Mouse (Mus musculus): Measurements from ENCODE around the gene Map3k20.

Gene Map3k20

DNA sequence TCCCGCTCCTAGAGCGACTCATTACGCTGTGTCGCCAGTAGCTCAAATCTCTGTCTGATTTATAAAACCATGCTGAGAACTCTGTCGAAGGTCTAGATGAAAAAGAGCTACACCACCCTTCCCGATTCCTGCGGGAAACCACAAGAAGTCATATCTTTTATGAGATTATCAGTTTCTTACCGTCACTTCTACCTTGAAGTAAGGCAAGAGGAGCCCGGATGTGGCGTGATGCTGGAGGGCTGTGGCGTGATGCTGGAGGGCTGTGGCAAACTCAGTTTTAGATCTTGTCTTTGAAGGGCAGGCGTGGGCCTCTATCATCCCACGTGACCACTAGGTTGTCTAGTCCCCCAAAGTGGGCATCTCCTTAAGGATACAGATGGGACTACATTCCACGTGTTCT, 3.5 kb upstream of the Map3k20 start:
- no peak for DNase-seq

DNA sequence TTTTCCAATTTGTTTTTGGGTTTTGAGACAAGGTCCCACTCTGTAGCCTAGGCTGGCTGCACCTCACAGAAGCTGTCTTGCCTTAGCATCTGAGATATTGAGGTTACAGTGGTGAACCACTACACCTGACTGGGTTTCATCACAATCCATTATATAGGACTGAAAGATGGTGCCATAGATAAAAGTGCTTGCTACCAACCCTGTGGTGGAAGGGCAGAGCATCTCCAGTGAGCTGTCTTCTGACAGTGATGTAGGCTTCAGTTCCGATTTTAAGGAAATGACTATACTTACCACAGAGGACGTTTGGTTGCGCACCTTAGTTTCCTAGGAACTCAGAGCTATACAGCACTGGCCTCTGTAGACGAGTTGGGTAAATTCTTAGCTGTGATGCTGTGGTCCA, 2.7 kb upstream of the Map3k20 start:
- DNase-seq = no peak

DNA sequence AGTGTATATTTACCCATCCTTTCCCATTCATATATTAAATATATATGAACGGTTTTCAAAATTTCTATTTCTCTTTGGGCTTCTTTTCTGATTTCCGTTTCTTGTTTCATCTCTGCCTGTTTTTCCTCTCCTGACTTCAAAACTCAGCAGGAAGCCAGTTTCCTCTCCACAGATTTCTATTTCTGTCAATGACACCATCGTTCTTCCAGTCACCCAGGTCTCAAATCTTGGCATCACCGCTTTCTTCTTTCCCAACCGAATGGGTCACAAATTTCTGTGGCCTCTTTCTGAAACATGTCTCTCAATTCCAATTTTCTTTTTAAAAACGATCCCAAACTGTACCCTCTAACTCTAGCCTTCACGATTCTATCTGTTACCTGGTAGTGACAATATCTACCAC, 748 bp upstream of the Map3k20 start:
- no peak for DNase-seq

DNA sequence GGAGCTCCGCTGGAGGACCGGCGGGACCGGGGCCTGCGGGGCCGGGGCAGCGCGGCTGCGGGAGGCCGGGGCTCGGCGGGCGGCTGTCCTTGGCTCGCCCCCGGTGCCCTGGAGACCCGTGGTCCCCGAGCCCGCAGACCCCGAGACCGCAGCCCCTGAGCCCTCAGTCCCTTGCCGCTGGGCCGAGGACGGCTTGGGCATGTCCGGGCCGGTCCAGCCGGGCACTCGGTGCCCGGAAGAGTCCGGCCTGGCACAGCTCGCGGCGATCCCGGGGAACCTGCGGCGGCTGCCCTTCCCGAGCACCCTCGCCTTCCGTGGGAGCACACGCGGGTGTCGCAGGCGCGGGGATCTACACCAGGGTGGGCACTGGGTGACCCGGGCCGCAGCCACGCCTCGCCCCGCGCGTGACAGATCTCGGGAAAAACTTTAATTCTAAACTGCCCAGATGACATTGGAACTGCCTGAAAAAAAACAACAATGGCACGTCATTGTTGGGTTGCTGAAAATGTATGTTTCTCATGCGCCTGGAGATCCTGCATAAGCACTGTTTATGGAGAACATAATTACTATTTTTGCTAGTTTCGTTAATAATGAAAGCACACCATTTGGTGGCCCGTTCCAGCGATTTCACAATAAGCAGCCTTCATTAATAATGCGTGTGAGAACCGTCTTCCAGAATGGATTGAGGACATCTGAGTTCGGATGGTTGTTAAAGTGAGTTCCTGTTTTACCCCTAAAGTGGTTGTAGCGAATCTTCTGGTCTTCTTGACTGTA, 638 bp downstream of the Map3k20 start:
- DNase-seq = peak; percentile 26 to 40

DNA sequence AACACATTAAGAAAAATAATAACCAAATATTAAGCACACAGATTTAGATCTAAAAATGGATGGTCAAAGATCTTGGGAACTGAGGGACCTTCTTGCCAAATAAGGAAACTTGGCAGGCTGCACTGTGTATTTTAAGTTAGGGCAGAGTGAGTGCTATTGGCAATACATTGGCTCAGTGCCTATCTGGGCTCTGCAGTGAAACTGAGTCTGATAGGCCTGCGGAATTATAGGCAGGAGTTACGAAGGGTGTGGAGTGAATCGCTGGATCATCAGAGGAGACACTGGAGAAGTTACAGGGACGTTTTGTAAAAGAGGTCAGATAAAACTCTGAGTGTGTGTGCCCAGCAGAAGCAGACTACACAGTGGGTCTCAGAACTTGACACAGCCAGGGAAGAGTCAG, 1.7 kb downstream of the Map3k20 start:
- DNase-seq = no peak

DNA sequence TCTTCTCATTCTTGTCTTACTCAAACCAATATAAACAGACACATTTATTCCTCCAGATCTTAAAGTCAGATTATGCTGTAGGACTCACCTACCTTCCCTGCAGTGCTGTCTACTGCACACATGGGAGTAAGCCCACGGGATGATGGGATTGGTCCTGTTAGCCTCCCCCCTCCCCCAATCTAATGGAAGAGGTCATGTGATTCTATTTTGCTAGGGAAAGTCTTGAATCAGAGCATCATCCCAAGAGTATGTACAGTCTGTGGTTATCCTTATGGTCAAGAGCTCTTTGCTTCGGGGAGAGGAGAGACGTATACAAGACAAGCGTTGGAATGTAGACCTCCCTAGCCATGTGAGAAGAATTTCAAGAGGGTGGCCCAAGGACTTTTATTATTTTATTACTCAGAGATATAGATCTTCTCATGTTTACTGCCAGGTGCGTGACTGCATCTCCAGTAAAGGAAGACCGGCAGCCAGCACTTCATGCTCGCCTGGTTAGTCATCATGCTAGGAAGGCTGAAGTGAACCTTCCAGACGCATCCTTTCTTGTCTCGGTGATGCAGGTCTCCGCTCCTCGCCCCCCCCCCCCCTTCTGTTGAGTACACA, 3.6 kb downstream of the Map3k20 start:
- DNase-seq = no peak

DNA sequence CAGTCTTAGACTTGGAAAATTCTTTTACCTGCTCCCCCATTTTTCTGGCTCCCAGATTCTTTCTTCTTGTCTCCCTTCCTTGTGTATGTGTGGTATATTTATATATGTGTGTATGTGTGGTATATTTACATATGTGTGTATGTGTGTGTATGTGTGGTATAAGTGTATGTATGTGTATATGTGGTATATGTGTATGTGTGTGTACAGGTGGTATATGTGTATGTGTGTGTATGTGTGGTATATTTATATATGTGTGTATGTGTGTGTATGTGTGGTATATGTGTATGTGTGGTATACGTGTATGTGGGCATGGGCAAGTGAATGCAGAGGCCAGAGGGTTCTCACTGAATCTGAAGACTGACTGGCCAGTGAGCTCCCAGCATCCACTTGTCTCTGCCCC, 5.7 kb downstream of the Map3k20 start:
- no peak for DNase-seq

DNA sequence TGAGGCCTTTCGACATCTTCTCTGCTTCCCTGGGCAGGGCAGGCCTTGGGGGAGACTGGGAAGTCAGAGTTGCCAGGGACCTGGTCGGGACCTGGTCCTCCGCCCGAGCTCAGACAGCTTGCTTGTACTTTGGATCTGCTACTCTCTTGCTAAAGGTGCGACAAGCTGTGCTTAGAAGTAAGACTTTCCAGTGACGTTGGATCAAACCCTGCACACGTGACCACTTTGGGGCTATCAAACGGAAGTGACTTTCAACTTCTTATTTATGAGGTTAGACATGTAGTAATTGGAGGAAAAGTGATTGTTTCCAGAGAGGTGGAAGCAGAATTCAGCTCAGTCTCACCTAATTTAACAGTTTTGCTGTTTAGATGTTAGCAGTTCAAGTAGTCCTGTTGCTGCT, 7.1 kb downstream of the Map3k20 start:
- DNase-seq = no peak

DNA sequence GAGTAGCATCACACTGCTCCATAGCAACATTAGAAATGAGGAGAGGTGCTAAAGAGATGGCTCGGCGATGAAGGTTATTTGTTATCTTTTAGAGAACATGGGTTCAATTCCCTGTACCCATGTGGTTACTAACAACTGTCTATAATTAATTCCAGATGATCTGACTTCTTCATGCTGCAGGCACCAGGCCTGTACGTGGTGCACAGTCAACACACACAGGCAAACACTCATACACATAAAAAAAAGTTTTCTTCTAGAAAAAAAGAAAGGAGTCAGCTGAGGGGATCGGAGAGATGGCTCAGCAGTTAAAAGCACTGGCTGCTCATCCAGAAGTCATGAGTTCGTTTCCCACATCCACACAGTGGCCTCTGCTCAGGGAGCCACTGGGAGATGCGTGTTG, 9.6 kb downstream of the Map3k20 start:
- DNase-seq = no peak

DNA sequence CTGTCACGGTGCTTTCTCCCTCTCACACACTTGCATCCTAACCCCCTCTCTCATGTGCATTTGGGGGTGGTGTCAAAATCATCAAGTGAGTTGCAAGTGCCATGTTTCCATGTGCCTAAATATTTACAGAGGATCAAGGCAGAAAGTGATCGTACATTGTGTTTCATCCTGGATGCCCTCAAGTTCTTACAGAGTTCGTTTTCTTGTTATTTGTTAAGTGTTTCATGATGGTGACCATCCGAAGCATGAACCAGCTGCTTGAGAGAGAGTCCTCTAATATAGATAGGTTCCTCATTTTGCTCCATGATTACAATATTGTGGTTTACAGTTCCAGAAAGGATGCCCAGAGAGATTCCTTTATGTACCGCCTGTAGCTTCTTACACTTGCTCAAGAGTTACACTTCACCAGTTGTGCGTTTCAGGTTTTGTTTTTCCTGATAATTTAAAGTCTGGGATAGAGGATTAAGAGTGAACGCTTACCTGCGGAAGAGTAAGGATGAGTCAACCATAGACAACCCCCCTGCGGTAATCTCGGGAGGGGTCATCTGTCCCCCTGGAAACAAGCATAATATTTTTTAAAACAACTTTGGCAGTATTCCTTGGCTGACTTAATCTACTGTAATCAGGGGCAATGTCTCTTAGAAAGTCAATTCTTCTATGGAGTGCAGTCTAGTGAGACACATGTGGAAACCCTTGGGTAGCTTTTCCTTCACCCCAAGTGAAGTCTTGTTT, 11.7 kb downstream of the Map3k20 start:
- DNase-seq = no peak

DNA sequence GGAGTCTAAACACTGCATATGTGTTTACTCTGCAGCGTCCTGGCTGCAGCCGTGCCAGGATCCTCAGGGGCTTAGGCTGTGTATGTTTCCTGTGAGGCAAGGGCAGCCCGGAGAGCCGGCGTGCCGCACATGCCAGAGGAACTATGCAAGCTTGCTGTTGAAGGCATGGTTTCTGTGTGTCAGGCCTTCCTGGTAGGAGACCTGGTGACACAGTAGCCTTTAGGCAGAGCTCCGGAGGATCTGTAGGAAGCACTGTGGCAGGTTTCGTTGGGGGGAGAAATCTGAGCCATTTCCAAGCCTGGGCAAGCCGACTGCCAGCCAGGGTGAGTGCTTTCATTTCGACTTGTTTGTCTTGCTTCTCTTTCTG, 12.3 kb downstream of the Map3k20 start:
- DNase-seq = no peak

DNA sequence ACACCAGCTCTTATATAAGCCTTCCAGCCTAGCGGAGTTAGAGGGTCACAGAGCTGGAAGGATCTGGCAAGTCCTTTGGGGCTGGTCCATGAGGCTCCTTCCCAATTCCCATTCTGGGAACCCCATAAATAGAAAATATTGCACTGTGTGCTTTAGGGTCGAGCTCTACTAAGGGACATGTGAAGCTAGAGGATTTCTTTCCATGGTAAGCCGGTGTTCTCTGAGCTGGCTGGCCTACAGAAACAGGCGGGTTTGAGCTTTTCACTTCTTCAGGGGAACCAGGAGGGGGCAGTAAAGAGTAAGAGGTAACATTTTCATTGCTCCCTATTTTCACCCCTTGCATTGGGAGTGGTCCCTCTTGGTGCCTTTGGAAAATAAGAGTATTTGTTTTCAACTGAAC, 13.0 kb downstream of the Map3k20 start:
- no peak for DNase-seq

DNA sequence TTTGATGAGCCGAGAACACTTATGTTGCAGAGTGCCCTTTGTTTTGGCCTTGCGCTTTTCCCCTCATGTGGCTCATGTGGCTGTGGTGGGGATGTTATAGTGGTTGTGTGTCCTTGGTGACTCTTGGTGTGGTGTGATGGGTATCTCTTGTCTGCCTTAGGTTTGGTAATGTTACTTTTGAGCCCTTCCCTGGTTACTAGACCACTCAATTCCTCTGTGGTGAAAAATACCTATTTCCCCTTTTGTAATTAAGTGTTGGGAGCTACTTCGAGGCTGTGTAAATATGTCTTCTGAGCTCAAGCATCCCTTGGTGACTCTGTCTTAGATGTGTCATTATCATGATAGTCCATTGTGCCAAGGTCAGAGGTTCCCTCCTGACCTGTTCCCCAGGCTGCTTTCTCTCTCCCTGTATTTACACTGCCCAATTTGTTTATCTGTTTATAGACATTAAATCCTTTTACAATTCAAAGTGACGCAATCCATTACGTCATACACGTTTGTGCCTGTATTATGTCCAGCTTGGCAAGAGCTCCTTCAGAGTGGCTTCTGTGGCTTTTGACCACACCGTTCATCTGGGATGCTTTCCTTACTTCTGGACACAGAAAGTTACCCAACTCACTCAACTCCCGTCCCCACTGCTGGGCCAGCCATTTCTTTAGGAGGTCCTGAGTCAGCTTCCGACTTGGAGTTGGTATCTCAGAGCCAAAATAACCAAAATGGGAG, 15.9 kb downstream of the Map3k20 start:
- DNase-seq = no peak

DNA sequence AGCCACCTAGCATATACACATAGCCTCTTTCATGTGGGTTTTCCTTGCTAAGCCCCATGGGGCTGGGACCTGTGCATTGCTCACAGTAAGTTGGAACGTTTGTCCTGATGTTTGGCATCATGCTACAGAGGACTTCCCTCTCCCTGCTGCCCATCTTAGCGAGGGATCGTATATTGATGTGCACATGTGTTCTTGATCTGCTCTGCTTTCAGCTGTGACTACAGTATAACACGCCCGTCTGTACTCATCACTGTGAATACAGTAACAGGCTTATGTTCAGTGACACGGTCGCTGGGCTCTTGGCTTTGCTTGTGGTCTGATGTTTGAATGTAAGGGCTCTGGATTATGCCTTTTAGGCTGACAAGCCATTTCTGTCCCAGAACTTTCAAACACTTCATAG, 20.3 kb downstream of the Map3k20 start:
- DNase-seq = no peak

DNA sequence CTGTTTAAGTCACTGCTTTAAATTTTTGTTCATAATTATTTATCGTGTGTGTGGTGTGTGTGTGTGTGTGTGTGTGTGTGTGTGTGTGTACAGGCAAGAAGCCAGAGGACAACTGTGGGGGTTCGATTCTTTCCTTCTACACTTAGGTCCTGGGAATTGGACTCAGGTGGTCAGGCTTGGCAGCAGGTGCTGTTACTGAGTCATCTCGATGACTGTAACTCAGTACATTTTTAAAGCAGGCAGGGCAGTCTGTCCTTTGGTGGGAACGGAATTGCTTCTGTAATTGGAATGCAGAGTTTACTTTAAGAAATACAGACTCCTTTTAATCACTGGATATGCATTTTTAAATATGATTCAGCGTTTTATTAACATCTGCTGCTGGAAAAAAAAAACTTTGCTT, 22.9 kb downstream of the Map3k20 start:
- DNase-seq = no peak

DNA sequence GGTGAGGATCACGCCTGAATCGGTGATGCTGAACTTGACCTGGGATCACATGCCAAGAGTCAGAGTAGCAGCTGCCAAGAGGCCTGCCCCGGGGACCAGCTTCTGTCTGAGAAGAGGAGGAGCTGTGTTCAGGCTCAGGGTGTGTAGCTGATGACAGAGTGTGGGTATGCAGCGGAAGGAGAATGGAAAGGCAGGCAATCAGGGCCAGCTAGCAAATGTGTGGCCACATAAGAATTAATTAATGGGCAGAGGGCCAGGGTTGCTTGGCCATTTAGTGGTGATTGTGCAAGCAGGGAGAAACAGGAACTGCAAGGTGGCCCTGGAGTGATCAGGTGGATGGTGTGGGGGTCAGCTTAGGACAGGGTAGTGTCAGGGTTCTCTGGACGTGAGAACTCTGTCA, 23.5 kb downstream of the Map3k20 start:
- no peak for DNase-seq

DNA sequence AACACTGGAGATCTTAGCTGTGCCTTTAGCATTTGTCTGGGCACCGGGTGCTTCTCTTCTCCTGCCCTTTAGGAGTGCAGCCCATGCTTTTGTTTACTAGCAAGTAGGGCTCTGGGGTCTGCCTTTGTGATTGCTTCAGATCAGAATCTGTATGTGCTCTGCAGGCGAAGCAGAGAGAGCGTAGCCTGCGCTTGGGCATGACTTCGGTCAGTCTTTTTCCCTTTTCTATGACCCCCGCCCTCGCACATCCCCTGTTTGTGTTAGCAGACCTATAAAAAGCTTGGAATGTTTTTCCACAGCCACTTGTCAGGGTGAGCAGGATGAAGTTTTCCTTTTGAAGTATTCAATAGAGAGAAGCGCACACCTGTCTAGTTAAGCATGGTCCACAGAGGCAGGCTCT, 26.0 kb downstream of the Map3k20 start:
- DNase-seq = no peak

DNA sequence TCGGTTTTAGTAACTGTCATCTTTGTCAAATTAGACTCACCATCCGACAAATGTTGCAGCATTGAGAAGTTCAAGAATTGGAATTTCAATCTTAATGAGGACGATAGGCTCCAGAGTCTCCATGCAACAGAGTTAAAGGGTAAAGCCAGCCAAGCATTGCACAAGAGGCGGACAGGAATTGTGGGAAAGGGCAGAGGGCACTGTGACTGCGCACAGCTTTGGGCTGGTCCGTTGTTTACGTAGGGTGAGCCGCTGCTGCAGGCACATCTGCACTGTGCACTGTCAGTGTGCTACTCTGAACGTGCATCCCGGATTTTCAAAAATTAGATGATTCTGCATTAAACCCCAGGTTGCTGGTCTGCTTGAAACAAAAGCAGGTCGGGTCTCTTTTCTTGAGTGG, 27.9 kb downstream of the Map3k20 start:
- no peak for DNase-seq

DNA sequence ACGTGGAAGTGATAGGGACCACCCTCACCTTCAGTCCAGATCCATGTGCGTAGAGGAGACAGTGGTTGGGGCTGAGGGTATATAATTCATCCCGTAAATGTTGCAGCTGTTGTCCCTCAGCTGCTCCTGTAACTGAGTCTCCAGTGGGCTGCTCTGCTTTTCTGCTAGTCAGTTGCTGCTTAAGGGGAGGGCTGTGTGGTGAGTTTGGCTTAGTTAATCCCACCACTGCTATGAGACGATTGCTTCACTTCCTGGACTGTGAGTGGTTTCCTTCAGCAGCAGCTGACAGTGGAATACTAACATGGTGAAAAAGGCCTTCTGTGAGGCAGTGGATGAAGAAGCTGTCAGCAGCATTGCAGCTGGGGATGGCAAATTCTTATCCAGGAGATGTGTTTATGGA, 33.0 kb downstream of the Map3k20 start:
- DNase-seq = no peak

DNA sequence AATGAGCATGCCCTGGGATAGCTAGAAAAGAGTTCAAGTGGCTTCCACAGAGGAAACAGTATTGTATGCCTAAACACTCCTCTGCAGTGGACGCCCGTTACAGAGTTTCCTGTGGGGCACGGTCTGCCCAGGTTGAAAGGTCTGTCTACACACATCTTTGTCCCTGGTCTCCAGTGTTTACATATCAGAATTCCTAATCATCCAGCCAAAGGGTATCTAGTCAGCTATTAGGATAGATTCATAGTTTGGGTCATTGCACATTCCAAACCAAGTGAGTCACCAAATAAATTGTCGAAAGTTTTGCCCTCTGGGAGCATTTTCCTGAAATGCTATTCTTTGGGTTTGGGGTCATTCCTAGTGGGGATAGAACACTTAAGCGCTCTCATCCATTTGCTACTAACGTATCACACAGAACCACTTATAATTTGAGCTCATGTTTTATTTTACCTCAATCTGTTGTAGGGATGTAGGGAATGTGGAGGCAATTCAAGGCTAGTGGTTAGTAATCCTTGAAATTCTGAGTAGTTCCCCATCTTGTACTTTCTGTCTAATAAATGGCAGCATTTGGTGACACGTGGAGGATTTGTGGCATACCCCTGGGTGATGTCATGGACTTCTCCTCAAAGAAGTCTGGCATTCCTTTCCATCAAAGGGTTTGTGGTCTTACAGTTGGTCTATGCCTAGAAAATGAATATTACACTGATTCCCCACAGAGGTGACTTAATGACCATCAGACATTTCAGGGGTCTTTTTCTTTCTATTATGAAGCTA, 33.8 kb downstream of the Map3k20 start:
- no peak for DNase-seq

DNA sequence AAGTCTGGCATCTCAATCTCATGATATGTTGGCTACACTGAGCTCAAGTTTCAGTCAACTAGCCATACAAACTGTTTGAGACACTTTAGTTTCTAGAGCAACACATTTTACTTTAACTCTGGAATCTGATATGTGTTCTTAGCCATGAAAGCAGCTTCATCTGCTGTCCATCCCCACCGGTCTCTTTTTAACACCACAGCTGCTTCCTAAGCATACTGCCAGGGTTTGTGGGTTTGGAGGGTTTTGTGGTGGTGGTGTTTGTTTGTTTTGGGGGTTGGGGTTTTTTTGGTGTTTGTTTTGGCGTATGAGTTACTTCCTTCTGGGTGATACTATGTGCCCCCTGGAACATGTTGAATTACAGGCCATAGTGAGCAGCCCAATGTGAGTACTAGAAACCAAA, 35.2 kb downstream of the Map3k20 start:
- DNase-seq = no peak

DNA sequence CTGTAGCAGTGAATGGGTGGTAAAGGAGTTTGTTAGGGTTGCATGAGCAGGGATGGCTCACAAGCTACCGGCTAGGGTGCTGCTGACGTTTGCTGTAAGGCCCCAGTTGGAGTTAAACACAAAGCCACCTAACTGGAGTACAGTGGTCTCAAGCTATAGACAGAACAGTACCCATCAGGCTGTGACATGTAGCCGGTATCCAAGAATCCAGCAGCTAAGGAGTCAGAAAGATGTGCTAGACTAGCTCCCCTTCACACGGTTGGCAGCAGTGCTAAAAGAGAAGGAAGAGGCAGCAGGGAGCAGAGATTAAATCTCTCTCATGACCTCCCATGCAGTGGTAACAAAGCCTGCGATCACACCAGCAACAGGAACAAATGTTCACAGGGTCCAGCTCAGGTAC, 36.2 kb downstream of the Map3k20 start:
- no peak for DNase-seq
